Mouse (Mus musculus): ENCODE results near the gene Col24a1.

- no peak for TF ChIP-seq POLR2A (IDR thresholded peaks at IDR 0.05; ENCODE audit: low read depth, low read length)
- TF ChIP-seq CTCF (IDR thresholded peaks at IDR 0.05; ENCODE audit: borderline replicate concordance, insufficient read depth, low read length), result no peak
Measured at GRCm38 (mm10) chr3:145554388-145554787, 262.1 kb downstream of the Col24a1 start.
